Mouse (Mus musculus) urinary bladder, adult 18-20 months (tissue): ENCODE results near the gene Tdpoz2.
"Not testable (repeated sequence)": the region's sequence is repeated elsewhere in the genome, so short reads cannot be mapped to it uniquely, and the experiment has no call there.

Experiments
- DNase-seq, 2 experiments: peaks; one replicate each; pipeline ENCODE4 v3.0.0; 2022; ENCODE audit warnings: low spot score in 2 of 2, mixed read lengths in 2 of 2

Tdpoz2 gene

DNA sequence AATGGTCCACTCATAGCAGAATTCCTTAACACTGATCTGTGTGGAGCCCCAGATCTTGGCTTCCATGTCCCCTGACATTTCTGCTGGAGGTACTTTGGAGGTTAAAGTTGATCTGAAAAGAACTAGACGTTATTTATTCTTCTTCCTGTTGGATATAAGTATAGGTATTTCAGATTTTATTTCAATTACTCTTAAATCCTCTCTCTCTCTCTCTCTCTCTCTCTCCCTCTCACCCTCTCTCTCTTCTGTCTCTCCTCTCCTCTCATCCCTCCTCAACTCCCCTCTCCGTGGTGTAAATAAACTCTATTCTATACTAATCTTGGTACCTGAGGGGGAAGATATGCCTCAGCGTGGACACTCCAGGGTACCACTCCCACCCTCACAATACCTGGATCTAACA, at the start of gene Tdpoz2:
Gene Tdpoz2 (minus strand): TSS at position 101 of the 400 bp plus-strand sequence.
- no peak for DNase-seq

DNA sequence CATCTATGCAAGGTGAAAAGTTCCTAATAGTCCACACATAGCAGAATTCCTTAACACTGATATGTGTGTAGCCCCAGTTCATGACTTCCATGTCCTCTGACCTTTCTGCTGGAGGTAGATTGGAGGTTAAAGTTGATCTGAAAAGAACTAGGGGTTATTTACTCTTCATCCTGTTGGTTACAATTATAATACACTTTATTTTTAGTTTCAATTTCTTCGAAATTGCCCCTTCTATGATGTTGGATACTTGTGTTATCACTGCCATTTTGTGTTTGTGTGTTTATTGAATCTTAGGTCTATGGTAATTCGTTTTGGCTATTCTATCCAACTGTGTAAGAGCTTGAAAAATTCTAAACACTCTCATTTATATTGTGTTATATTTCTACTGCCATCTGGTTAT, 40.5 kb upstream of the Tdpoz2 start, which contains the start of gene Gm37596:
Gene Gm37596 (minus strand): TSS at position 101 of the 400 bp plus-strand sequence.
- not testable (repeated sequence) for DNase-seq

DNA sequence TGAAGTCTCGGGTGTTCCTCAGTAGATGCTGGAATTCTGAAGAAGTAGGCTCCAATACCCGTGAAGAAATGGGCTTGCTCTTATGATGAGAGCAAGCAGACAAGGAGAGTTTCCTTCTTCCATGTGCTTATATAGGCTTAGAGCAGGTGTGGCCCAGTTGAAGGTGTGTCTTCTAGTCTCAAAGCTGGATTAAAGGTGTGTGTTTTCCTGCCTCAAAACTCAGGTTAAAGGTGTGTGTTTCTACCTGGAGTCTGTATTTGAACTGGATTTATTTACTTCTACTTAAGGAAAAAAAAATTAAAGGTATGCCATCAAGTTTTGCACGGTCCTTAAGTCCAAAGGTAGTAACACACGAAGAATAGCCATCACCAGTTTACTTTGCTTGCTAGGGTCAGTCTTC, 23.7 kb upstream of the Tdpoz2 start, which contains the start of gene Tdpoz1:
Gene Tdpoz1 (minus strand): TSS at position 101 of the 400 bp plus-strand sequence.
- not testable (repeated sequence) for DNase-seq

DNA sequence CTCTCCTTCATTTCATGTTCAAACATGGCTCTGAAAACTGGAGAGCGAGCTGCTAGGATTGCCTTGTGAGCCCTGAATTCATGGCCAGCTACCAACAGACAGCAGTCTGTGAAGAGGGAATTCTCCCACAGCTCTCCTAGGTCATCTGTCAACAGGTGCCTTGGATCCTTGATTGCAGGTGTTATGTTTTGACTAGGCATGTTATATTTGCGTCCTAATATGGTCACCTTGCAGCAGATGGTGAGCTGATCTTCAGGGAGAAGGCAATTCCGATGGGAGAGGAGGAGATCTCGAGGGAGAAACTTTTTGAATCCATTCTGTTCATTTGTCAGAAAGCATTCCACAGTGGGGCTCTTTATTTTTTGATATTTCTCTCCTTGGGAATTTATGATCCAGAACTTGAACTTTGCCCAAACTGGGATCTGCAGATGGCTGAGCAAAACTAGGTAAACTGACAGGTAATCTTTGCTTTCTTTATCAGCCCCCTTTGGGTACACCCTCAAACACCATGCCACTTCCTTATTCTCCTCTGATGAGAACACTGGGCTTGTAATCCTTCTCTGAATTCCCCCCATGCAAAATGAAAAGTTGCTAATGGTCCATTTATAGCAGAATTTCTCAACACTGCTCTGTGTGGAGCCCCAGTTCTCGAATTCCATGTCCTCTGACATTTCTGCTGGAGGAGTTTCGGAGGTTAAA, 18.5 kb upstream of the Tdpoz2 start:
- not testable (repeated sequence) for DNase-seq

DNA sequence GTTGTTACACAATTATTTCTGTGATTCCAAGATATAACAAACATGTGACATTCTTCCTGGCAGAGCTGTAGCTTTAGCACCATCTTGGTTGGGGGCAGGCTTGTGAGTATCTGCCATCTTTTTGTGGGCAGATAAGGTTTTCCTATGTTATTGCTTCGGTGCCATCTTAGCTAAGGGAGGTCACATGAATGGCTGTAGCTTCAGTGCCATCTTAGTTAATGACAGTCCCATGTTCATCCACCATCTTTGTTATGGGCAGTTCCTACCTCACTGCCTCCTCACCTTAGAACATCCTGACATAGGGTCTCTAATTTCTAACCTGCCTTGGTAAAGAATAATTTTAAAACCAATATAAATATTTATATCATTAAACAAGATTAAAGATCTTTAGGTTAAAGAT, 1.8 kb upstream of the Tdpoz2 start:
- DNase-seq = no peak

DNA sequence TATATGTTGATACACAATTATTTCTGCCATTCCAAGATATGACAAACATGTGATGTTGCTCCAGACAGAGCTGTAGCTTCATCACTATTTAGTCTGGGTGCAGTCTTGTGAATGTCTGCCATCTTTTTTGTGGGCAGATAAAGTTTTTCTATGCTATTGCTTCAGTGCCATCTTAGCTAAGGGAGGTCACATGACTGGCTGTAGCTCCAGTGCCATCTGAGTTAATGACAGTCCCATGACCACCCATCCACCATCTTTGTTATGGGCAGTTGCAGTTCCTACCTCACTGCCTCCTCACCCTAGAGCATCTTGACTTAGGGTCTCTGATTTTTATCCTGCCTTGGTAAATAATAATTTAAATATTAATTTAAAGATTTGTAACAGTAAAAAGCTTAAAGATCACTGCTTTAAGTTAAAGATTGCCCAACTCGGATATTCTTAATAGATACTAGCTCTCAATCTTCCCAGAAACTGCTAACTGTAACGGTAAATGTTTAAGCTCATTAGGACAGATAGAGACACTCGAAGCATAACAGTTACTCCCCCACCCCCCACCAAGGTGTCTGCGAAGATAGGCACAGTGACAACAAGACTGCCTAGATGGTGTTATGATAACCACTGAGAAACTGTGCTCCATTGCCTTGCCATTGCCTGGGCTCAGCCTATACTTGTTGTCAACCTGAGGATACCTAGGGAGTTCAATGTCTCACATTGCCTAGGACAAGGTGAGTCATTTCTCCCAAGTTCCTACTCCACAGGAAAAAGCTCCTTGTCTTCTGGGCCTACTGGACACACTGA, 21.4 kb downstream of the Tdpoz2 start:
- not testable (repeated sequence) for DNase-seq

DNA sequence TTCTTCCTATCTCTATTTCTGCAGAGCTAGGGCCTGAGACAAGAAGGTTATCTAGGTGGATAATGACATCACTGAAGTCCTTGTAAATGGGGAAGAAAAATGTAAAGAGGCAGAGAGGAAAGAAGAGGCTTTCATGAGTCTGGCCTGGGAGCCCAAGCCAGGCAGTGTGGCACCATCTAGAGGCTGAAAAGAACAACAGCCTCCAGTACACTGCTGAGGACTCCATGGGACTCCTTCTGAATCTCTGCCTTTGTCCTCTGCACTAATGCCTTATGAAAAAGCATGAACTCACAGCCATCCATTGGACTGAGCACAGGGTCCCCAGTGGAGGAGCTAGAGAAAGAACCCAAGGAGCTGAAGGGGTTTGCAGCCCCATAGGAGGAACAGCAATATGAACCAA, 43.5 kb downstream of the Tdpoz2 start:
- not testable (repeated sequence) for DNase-seq

DNA sequence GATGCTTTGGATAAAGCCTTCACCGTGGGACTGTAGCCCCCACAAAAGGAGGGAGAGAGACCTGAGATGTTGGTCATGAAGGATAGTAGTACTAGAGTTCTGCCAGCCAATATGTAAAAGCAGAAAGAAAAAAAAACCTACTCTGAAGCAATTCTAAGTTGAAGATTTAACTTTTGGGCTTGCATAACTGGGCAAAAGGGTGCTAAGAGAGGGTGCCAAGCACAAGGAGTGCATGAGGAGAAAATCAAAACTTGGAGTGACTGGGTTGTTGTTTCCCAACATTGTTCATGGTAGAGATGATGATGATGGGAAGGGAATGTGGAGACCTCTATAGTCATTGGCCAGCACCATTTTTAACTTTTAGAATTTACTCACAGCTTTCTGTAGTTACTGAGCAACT, 50.6 kb downstream of the Tdpoz2 start:
- no peak for DNase-seq
